Mouse (Mus musculus) ES-E14 (cell line): ENCODE data around the gene Dnaaf1.

Experiments used
- CHD2 ChIP-seq: IDR thresholded peaks from 2 replicates; pipeline ENCODE4 v1.6.1; 2014; ENCODE audit warnings: mild to moderate bottlenecking, low read depth, low read length, inconsistent platforms
- HCFC1 ChIP-seq: IDR thresholded peaks from 2 replicates; pipeline ENCODE4 v1.6.1; 2012; ENCODE audit warnings: low read length, inconsistent platforms, borderline replicate concordance; ENCODE audit not compliant: insufficient read depth
- MAFK ChIP-seq: IDR thresholded peaks from 2 replicates; pipeline ENCODE4 v1.6.1; 2014; ENCODE audit warnings: mild to moderate bottlenecking, low read depth, low read length, inconsistent platforms; ENCODE audit not compliant: insufficient read depth
- ZC3H11A ChIP-seq: IDR thresholded peaks from 2 replicates; pipeline ENCODE4 v1.6.1; 2012; ENCODE audit warnings: low read depth, mild to moderate bottlenecking, inconsistent platforms, low read length, borderline replicate concordance
- ZNF384 ChIP-seq: IDR thresholded peaks from 2 replicates; pipeline ENCODE4 v1.6.1; 2012; ENCODE audit warnings: low read depth, low read length, inconsistent platforms

DNA sequence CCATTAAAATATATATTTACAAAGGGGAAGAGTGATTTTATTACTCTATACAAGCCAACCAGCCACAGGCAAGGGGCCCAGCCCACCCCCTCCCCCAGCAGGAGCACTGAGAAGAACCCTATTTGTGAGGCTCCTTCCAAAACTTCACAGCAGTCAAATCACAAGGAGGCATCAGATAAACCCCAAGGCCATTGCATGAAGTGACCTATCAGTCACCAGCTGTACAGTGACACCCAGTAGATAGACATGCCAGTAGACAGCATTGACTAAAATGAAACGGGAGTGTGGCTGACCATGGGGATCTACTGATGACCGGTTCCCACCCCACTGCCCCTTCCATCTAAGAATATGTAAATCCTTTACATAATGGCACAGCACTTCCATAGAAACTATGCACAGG is 22.1 kb upstream of the Dnaaf1 start:
- TF ChIP-seq ZNF384 (no peak), CHD2 (no peak), ZC3H11A (no peak), HCFC1 (no peak), MAFK (no peak)
